In genomic region chr9:40808061-40808906, GRCm38 (mm10) we compare ENCODE assay signal across 9 mouse cellular contexts. TPM values are rescaled to one million over a fixed set of nuclear protein-coding genes. Genes with fewer than 3 reads are reported as not detected.
DNase-seq lines count a peak whose midpoint lies in the region; ATAC-seq and TF ChIP-seq lines count a peak whose summit lies in the region.
"Had no signal": no experiment of that assay in that cellular context is flagged by ENCODE, and none has a peak within 500 bp of the region (broad histone marks: within the 10 kb centered on the region; RNA-seq: fewer than 3 reads in every experiment).

No protein-coding gene starts in this region.

- H3K27ac ChIP-seq in kidney, embryonic 14.5 days (ENCODE audit: low read depth, low read length): 0 out of 2 replicates have a peak overlapping the region, but pooled peaks have one; percentile 26
- 0 out of 2 replicates have a peak overlapping the region, but pooled peaks have one; percentile 12 for H3K27ac ChIP-seq in cortical plate, adult 2 months (ENCODE audit: insufficient read depth, low read length)
- H3K27ac ChIP-seq in hindbrain, embryonic 11.5 days (ENCODE audit: low read depth, low read length): peak overlapping the region; percentile 66
- peak overlapping the region; percentile 54 for H3K27ac ChIP-seq in midbrain, embryonic 16.5 days (ENCODE audit: low read length)

- H3K4me3 ChIP-seq in kidney, embryonic 14.5 days (ENCODE audit: low read length): no peak overlapping the region
- no peak overlapping the region for H3K4me3 ChIP-seq in cortical plate, adult 2 months (ENCODE audit: insufficient read depth, low read length)
- H3K4me3 ChIP-seq in hindbrain, embryonic 11.5 days (ENCODE audit: low read depth, low read length): no peak overlapping the region
- no peak overlapping the region for H3K4me3 ChIP-seq in midbrain, embryonic 16.5 days (ENCODE audit: low read depth, low read length)

- TF ChIP-seq CTCF in cortical plate, adult 2 months (IDR thresholded peaks at IDR 0.05; ENCODE audit: extremely low read depth, insufficient read depth, low read length): no peak

- no peak for TF ChIP-seq POLR2A in cortical plate, adult 2 months (IDR thresholded peaks at IDR 0.05; ENCODE audit: extremely low read depth, insufficient read depth, low read length)

- no peaks in the 10 kb centered on the region for H3K9me3 ChIP-seq in kidney, embryonic 14.5 days (ENCODE audit: control insufficient read depth, low read length)
- H3K9me3 ChIP-seq in hindbrain, embryonic 11.5 days (ENCODE audit: control insufficient read depth, low read length): no peaks in the 10 kb centered on the region
- no peaks in the 10 kb centered on the region for H3K9me3 ChIP-seq in midbrain, embryonic 16.5 days (replicated peaks; ENCODE audit: control insufficient read depth, low read length, poor library complexity, severe bottlenecking)

- peak; percentile 3; the same call in 1 of the 2 replicates for ATAC-seq in kidney, embryonic 14.5 days (ENCODE audit: low FRiP score, low TSS enrichment)
- peak; percentile 61 for ATAC-seq in hindbrain, embryonic 11.5 days (ENCODE audit: low FRiP score)
- peak; percentile 33 for ATAC-seq in midbrain, embryonic 16.5 days

- no peaks in the 10 kb centered on the region for H3K27me3 ChIP-seq in kidney, embryonic 14.5 days (ENCODE audit: control insufficient read depth, insufficient read depth, low read length)
- no peaks in the 10 kb centered on the region for H3K27me3 ChIP-seq in hindbrain, embryonic 11.5 days (ENCODE audit: control insufficient read depth, insufficient read depth, low read length)
- H3K27me3 ChIP-seq in midbrain, embryonic 16.5 days (ENCODE audit: control insufficient read depth, insufficient read depth, low read depth, low read length): no peaks in the 10 kb centered on the region

- peaks cover 40% of the 10 kb centered on the region for H3K36me3 ChIP-seq in kidney, embryonic 14.5 days (ENCODE audit: control insufficient read depth, insufficient read depth, low read length)
- H3K36me3 ChIP-seq in hindbrain, embryonic 11.5 days (ENCODE audit: control insufficient read depth, insufficient read depth, low read length): no peaks in the 10 kb centered on the region; the same call in 1 of the 2 replicates
- H3K36me3 ChIP-seq in midbrain, embryonic 16.5 days (ENCODE audit: control insufficient read depth, insufficient read depth, low read length): peaks cover 12% of the 10 kb centered on the region

- no peak overlapping the region for H3K4me2 ChIP-seq in kidney, embryonic 14.5 days (replicated peaks; ENCODE audit: low read depth, low read length)
- H3K4me2 ChIP-seq in hindbrain, embryonic 11.5 days (replicated peaks; ENCODE audit: low read depth, low read length): no peak overlapping the region
- H3K4me2 ChIP-seq in midbrain, embryonic 16.5 days (ENCODE audit: low read length): no peak overlapping the region

- 40% methylated on average over 16 of the region's 16 CpGs for WGBS in kidney, embryonic 14.5 days
- 19% methylated on average over 16 of the region's 16 CpGs for WGBS in hindbrain, embryonic 11.5 days
- 12% methylated on average over 16 of the region's 16 CpGs for WGBS in midbrain, embryonic 16.5 days

- no peak for DNase-seq in kidney, adult 8-10 months
- peak; percentile 43 for DNase-seq in hindbrain, embryonic 11.5 days (ENCODE audit: low spot score)
- DNase-seq in thymus, postnatal 25 days: no peak
- DNase-seq in cerebellum, adult 11 months: no peak
- no peak for DNase-seq in right cerebral cortex, adult 18-20 months
- DNase-seq: layer of hippocampus, adult 9-11 months had no signal

- no peak overlapping the region for H3K9ac ChIP-seq in kidney, embryonic 14.5 days (ENCODE audit: low read depth, low read length)
- H3K9ac ChIP-seq in hindbrain, embryonic 11.5 days (ENCODE audit: low read depth, low read length): no peak overlapping the region
- H3K9ac ChIP-seq in midbrain, embryonic 16.5 days (ENCODE audit: low read depth, low read length): peak overlapping the region; percentile 13; the same call in 1 of the 2 replicates

- H3K4me1 ChIP-seq in kidney, embryonic 14.5 days (ENCODE audit: control insufficient read depth, insufficient read depth, low read length): peaks cover 12% of the 10 kb centered on the region; the same call in 1 of the 2 replicates
- peaks cover 14% of the 10 kb centered on the region for H3K4me1 ChIP-seq in cortical plate, adult 2 months (ENCODE audit: control insufficient read depth, insufficient read depth, low read length)
- H3K4me1 ChIP-seq in hindbrain, embryonic 11.5 days (replicated peaks; ENCODE audit: control insufficient read depth, insufficient read depth, low read length): no peaks in the 10 kb centered on the region; the same call in 1 of the 2 replicates
- peaks cover 51% of the 10 kb centered on the region for H3K4me1 ChIP-seq in midbrain, embryonic 16.5 days (ENCODE audit: control insufficient read depth, insufficient read depth, low read length)

RNA-seq across cellular contexts. Expression of gene Hspa8, which starts 7.5 kb away (rescaled TPM):
- 2,147 and 3,036 TPM in 2 replicates for polyA plus RNA-seq in kidney, embryonic 14.5 days (2014; fragmentation: Nextera tagmentation; extraction: Ambion mirVana)
- polyA plus RNA-seq in cortical plate, adult 2 months (2012; rRNA removed): 1,998 and 2,235 TPM in 2 replicates
- polyA plus RNA-seq in hindbrain, embryonic 11.5 days (2014; fragmentation: Nextera tagmentation; extraction: Ambion mirVana): 3,718 and 3,764 TPM in 2 replicates
- polyA plus RNA-seq in midbrain, embryonic 16.5 days (2015; fragmentation: Nextera tagmentation; extraction: Ambion mirVana): 3,317 and 3,489 TPM in 2 replicates

Comparison
In these comparisons a context has a peak if more than half of its experiments do, and no peak if none do; other contexts are left out.
1. ATAC-seq: peak in every context shown above with its lines; median percentile 61 in hindbrain, embryonic 11.5 days; 33 in midbrain, embryonic 16.5 days; 3 in kidney, embryonic 14.5 days.
2. H3K27ac ChIP-seq: peak in every context shown above with its lines; median percentile 66 in hindbrain, embryonic 11.5 days; 54 in midbrain, embryonic 16.5 days; 26 in kidney, embryonic 14.5 days; 12 in cortical plate, adult 2 months.